Mouse (Mus musculus) liver (tissue): ENCODE data around the gene Nfix.
A peak's percentile ranks its signal among the peaks of the same experiment; 100 is the strongest.
"Not testable (repeated sequence)": the region's sequence is repeated elsewhere in the genome, so short reads cannot be mapped to it uniquely, and the experiment has no call there.

ENCODE experiments used
- DNase-seq: peaks from one replicate; pipeline ENCODE4 v3.0.0-alpha.2; 2020; ENCODE audit warnings: mixed read lengths

Gene Nfix

DNA sequence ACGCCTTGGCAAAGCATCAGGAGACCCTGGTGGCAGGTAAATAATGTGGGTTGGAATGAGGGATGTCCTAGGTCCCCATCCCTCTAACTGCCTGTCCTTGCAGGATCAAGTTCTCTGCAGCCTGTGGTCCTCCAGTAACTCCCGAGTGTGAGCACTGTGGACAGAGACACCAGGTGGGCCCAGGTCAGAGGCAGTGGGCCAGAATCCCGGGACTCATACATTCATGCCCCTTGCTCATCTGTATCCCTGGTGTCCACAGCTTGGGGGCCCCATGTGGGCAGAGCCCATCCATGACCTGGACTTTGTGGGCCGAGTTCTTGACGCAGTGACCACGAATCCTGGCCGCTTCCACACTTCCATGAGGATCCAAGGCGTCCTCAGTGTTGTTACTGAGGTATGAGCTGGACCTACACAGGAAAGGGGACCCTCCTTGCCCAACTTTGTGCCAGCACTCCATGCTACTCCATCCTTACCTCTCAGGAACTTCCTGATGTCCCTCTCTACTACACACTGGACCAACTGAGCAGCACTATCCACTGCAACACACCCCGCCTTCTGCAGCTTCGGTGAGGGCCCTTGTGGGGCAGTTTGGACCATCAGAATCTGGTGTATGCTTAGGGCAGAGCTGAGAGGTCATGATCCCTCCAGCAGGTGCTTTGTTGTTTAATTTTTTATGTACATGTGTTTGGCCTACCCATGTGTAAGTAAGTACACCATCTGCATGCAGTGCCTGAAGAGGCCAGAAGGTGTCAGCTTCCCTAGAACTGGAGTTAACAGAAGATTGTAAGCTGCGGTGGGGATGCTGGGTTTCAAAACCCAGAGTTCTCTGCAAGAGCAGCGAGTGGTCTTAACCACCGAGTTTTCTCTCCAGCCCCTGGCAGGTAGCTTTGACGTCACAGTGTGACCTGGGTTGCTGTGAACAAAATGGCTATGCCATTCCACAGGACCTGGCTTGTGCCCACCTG, 102.7 kb downstream of the Nfix start:
- DNase-seq, result peak; percentile 61

DNA sequence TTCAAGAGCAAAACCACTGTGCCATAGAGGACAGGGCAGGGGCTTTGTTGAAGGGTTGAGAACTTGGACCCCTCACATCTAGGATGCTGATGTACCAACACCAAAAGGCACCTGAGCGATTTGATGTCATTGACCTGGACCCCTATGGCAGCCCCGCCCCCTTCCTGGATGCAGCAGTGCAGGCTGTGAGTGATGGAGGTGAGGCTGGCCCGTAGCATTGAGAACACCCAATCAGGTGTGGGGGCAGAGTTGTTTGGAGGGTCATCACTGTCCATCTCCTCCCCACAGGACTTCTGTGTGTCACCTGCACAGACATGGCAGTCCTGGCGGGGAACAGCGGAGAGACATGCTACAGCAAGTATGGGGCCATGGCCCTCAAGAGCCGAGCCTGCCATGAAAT, 105.0 kb downstream of the Nfix start:
- no peak for DNase-seq

DNA sequence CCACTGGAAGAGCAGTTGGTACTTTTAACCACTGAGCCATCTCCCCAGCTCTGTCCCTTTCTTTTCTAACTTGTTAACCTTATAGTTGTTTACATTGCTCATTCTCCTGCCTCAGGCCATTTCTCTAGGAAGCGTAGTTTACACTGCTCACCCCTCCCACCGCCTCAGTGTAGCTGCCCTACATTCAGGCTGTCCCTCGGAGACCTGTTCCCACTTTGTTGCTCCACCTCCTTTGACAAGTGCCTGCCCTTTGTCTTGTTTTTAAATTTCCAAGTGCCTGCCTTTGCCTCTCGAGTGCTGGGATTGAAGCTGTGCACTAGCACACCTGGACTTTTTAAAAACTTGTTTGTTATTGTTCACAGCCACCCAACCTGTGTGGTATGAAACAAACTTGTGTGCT, 106.8 kb downstream of the Nfix start:
- DNase-seq, result no peak

DNA sequence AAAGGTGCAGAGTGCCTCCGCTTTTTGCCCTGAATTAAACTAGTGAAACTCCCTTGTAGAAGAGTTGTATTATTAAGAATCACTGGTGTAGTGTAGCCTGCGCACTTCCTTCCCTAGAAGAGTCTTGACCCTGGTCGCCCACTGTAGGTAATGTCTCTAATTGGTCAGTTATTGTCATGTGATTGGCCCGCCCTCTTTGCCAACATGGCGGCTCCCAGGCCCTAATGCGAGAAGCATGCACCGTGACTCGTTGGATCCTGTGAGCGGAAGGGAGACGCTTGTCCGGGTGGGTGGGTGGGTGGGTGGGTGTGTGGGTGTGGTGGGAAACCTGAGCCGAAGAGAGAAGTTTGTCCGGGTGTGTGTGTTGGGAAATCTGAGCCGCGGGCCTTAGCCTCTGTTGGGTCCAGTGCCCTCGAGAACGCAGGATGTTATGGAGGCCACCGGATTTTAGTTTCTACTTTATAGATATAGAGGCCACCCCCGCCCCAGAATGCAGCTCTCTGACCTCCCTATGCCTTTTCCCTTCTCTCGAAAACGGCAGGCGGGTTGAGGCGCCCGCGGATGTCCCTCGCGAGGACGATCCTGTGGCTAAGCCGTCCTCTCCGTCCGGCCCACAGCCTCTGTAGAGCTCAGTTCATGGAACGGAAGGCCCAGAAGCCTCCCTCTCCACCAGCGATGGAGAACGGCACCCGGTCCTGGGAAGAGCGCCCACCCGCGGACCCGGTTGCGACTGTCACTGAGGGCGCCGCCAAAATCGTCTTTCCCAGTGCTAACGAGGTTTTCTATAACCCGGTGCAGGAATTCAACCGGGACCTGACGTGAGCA, 110.8 kb downstream of the Nfix start:
- peak; percentile 86 for DNase-seq

DNA sequence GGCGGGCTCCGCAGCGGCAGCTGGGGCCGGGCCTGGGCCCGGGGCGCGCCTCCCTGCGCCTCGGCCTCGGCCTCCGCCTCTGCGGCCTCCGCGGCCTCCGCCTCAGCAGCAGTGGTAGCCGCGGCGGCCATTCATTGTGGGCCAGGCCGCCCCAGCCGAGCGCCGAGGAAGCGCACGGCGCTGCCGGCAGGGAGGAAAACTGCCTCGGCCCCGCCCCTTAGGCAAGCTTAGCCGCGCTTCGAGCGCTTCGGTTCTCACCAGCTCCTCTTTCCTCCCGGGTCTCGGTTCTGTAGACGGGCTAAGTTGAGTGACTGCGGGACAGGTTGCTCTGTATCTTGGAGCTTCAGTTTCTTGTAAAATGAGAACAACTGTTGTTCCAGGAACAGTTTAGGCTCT, 112.4 kb downstream of the Nfix start, which contains the start of gene Nacc1:
TSS of gene Nacc1 (minus strand) at position 158 of the 396 bp plus-strand sequence.
- DNase-seq, result peak; percentile 93

DNA sequence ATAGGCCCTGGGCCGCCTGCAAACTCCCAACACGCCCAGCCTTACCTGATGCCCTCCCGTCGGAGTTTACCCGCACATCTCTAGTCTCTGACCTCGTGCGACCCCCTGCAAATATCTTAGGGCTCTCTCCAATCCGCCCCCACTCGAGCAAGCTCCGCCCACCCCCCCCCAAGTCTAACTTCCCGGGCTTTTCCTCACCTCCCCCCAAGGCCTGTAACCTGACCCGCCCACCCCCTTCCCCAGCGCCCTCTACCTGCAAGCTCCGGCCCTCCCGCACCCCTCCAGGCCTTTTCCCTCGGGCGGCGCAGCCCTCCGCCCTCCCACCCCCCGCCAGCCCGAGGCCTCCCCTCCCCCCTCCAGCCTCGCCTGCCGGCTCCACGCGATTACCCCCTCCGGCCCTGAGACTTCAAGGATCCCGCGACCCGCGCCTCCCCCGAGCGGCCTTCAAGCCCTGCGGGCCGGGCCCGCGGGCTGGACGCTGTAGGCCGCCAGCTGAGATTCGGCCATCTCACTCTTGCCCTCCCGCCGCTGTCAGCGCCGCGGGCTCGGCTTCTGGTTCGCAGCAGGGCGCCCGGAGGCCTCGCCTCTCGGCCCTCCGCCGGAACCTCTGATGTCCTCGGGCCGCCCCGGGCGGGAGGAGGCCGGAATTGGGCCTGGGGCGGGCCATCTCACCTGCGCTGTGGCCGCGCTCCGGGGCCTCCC, 113.0 kb downstream of the Nfix start:
- DNase-seq, result peak; percentile 78

DNA sequence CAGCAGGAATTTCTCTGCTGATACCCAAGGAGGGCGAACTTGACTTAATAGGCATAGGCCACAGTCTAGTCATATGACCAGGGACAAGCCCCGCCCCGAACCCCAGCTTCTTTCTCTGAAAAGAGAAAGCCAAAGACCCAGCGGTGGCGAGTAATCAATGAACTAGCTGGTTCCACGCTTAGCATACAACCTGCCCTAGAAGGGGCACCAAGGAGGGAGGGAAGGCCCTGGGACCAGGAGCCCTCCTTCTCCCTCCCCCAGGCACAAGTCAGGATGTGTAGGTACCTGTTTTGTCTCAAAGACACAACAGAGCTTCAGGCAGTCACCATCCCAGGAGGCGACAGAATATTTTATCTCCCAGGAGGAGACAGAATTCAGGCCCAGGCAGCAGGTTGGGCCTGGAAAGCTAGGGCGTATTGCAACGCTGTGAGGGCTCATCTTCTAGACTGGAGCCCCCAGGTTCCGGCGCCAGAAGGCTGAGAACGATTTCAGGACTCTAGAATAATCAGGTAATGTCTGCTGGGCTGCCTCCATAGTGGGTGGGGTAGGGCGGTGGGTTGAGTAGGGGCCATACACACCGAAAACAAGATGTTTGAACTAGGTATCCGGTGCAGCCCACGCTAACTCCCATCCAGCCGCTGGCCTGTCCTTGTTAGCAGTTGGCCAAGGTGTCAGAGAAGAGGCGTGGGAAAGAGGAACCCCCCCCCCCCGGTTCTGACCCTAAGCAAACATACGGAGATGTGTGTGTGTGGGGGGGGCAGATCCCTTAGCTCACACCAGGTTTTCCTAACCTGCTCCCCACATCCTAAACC, 113.7 kb downstream of the Nfix start, which contains the start of gene Trmt1:
TSS of gene Trmt1 (plus strand) at position 117 of the 812 bp plus-strand sequence.
- peak; percentile 71 for DNase-seq

DNA sequence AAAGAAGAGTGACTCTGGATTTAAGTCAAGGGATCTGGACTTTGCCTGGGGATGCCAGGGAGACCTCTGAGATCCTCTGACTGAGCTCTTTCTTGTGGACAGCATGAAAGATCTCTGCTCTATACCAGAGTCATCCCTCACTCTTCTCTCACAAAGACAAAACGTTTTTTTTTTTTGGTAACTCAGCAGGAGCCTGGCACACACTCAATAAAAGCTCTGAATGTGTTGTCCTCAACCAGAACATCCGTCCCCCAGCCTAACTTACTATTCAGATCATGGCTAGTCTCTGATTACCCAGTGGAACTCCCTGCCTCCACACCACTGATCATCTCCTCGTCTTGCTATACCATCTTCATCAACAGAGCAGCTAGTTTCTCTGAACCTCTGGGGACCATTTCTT, 115.6 kb downstream of the Nfix start:
- no peak for DNase-seq

DNA sequence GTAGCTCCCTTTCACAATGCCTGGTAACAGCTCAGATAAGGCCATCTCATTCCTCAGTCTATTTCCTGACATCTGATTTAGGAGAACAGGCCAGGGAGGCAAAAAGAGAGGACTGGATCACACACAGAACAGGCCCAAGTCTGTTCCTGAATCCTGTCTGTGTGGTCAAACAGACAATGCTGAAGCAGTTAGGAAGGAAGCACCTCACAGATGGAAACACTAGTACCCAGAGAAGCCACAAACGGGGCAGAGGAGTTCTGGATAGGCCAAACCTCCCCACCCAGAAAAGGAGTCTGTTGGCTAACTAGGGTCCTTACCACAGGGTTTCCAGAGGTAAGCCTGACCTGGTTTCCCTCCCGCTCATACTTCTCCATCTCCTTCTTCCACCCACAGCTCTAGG, 117.9 kb downstream of the Nfix start:
- DNase-seq, result no peak

DNA sequence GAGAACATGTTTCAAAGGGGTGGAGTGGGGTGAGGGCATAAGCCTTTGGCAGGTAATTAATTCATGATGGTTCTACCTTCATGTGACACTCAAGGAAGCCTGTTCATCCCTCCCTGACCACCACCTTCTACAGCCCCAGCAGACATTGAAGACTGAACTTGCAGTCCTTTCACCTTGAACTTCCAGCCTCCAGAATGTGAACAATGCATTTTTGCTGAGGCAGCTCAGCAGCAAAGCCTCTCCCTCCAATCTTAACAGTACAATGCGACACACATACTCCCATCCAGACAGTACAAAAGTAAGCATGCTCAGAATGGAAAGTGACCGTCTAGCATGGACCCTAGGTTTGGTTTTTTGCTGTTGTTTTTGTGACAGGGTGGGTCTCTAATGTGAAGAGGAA, 118.7 kb downstream of the Nfix start:
- no peak for DNase-seq

DNA sequence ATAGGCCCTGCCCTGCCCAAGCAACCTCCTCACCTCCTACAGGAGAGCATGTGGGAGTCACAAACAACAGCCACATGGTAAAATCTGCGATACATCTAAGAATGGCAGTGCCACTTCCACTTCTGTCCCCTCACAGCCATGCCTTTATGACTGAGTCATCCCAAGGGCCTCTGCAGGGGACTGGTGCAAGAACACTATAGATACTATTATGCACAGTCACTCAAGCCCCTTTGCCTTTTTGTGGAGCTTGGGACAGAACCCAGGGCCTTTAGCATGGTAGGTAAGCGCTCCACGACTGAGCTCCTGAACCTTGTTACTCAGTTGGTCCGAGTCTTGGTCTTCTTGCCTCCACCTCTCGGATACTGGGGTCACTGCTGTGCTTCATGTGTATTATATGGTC, 122.8 kb downstream of the Nfix start:
- DNase-seq, result no peak

DNA sequence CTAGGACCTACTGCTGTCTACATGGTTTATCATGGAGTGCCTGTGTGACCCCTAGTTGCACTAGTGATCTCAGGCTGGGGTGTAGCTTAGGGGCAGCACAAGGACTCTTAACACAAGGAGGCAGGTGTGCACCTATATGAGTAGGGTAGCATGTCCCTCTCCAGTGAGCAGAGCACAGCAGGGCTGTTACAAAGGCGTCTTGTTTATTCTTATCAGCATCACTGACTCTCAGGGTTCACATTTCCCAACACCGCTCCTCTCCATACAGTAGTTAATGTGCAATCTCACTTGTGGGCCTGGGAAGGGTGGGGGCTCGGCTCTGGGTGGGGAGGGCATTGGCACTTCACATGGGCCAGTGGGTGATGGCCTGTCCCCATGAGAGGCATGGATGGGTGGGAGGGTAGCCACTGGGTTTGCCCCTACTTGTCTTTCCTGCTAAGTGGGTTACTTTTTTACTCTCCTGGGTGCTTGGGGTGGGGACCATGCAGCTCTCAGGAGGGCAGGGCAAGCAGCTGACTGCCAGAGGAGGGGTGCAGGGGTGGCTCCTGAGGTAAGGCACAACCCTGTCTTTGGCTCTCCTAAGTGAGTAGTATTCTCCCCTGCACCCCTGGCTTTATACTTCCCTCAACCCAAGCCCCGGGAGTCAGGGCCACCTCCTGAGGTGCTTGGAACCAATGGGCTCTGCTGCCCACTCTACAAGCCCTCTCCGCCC, 129.7 kb downstream of the Nfix start:
- DNase-seq, result not testable (repeated sequence)

DNA sequence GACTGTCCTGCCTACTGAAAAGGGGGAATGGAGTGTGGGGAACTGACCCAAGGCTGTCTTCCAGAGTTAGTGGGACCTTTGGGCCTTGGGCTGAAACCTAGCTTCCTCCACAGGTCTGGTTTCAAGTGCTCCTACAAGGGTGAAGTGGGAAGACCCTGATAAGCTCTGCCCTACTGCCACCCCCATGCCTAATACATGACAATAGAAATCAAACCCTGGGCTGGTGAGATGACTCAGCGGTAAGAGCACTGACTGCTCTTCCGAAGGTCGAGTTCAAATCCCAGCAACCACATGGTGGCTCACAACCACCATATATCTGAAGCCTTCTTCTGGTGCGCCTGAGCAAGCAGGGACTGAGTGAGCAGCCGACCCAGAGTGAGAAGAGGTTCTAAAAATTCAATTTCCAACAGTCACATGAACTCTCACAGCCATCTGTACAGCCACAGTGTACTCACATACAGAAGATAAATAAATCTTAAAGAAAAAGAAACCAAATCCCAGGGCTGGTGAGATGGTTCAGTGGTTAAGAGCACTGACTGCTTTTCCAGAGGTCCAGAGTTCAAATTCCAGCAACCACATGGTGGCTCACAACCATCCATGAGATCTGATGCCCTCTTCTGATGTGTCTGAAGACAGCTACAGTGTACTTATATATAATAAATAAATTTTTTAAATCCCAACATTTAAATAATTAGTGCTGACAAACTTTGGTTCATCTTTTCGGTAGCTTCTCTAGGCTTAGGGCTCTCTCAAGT, 131.2 kb downstream of the Nfix start:
- DNase-seq, result no peak

DNA sequence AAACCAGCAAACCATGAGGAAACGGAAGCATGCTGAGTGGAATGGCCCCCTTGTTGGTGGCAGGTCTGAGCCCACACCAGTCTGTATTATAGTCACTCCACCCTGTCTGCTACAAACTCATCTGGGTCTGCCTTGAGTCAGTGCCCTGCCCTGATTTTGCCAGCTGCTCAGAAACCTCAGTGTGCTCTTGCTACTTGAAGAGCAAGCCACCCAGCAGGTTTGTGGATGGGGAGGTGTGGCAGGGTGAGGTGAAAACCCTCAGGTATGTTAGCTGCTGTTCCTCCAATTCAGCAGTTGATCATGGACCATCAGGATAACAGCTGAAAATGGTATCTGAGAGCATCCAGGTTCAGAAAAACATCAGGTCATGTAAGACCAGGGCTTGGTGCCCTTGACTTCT, 132.1 kb downstream of the Nfix start:
- DNase-seq, result no peak

DNA sequence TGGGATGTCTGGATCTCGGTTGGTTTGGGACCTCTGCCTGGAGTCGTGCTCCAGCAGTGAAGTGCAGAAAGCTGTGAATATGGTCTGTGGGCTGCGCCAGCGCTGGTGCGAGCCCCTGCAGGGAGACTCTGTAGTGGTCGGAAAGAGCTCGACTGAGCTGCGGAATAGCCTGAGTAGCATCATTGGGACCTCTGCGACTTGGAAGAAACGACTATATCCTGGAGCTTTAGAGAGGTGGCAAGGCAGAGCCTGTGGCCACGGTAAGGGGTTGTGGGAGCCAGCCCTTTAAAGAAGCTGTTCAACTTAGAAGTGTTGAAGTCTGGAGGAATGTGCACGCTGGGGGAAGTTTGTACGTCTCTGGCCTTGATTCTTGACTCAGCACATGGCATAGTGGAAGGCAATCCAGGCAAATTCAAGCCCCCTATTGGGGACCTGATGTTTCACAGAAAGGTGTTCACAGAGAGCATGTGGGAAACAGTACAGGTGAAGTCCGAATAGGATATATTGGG, 134.7 kb downstream of the Nfix start:
- peak; percentile 43 for DNase-seq

DNA sequence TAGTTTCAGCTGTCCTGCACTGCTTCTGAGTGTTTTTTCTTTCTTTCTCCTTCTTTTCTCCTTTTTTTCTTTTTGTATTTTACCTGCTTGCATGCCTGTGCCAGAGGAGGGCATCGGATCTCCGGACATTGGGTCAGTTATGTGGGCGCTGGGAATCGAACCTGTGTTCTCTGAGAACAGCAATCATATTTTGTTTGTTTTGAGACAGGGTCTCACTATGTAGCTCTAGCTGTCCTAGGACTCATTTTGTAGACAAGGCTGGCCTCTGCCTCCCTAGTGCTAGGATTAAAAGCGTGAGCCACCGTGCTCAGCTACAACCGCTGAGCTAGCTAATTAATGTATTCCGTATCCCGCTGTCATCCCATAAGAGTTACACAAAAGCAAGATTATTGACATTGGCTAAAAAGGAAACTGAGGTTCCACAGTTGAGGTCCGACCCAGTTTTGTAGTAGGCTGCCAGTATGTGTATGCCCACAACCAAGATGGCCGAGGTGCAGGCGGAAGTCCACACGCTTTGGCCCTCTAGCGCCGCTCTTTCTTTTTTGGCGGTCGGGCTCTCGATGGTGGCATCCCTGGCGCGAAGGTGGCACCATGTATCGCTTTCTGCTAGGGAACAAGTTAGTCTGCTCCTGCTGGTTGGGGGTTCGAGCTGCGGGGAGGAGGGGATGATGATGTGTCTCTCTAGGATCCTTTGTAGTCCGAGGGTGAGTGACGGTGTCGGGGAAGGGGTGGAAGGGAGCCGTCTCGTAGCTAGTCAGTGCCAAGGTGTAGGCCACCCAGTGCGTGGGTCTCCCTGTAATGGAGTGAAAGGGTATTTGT, 135.4 kb downstream of the Nfix start:
- peak; percentile 87 for DNase-seq

DNA sequence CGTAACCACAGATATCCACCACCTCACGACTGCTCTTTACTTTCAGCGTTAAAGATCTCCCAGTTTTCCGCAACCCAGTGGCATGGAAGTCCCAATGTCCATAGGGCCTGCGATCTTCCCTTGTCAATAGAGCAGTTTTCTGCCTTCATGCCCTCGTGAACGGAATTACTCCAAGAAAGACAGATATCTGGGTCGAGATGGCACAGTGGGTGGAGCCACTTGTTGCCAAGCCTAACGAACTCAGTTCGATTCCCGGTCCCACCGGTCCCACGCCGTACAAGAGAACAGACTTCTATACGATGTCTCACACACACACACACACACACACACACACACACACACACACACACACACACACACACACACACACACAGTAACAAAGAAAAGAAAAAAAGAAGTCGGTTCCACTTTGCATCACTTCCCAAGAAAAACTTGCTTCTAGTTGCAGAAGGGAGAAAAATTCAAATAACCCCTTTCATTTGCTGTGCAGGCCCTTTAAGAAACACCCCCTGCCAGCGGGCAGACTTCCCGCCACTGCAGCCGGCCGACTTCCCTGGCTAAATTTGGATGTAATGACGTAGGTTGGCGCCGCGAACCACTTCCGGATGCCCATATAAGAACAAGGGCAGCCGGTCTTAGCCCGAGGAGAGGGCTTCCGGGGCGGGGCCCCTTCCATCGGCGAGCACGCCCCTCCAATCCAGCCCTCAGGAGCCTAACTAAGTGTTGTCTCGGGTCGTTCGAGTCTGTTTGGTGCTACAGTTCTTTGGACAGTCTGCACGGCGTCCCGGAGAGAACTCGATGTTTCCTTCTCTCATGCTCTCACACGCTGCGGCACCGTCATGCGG, 136.4 kb downstream of the Nfix start:
- peak; percentile 96 for DNase-seq

DNA sequence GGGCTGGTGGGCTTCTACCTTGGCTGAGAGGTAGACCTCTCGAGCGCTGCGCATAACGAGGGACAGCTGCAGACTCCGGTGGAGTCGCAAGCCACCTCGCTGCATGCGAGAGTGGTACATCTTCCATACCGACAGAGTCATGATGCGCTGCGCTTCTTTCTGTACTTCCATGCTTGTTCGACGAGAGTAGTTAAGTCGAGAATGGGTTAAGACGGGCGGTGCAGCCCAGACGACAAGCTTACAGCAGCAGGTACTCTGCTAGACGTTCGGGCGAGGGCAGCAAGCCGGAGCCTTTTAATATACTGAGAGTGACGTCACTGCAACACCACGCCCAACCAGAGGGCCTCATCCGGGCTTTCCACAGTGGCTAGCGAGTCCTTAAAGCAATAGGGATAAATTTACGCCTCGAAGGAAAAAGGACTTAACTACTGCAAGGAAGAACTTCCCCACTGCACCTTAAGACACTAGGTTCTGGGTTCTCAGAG, 137.5 kb downstream of the Nfix start, which contains the start of gene Ier2:
TSS of gene Ier2 (minus strand) at position 272 of the 485 bp plus-strand sequence.
- DNase-seq, result peak; percentile 94
